Mouse (Mus musculus) limb, embryonic 11.5 days (tissue): Measurements from ENCODE around the gene Cfap43. TPM values are rescaled to one million over a fixed set of nuclear protein-coding genes. Genes with fewer than 3 reads are reported as not detected.

ENCODE experiments used
- ATAC-seq: fragments of 200-750 bp; cut with Nextera tagmentation; 2 replicates; pipeline ENCODE4 v1.8.0; 2017; ENCODE audit warnings: low read depth; ENCODE audit not compliant: insufficient number of reproducible peaks, low FRiP score, low TSS enrichment
- DNase-seq: peaks from one replicate; pipeline ENCODE4 v3.0.0-alpha.2; 2015; ENCODE audit warnings: low spot score
- H3K27ac ChIP-seq: fragments of 300-500 bp; sonication (generic); replicated peaks from 2 replicates; pipeline ENCODE4 v1.5.1; 2014; ENCODE audit warnings: low read depth, mild to moderate bottlenecking, low read length
- H3K27me3 ChIP-seq: fragments of 300-500 bp; sonication (generic); 2 replicates; pipeline ENCODE4 v1.6.1; 2014; ENCODE audit warnings: mild to moderate bottlenecking, low read length, mixed read lengths; ENCODE audit not compliant: control insufficient read depth, insufficient read depth
- H3K36me3 ChIP-seq: fragments of 300-500 bp; sonication (generic); 2 replicates; pipeline ENCODE4 v1.6.1; 2014; ENCODE audit warnings: mild to moderate bottlenecking, low read length, moderate library complexity, mixed read lengths; ENCODE audit not compliant: control insufficient read depth, insufficient read depth
- H3K4me1 ChIP-seq: fragments of 300-500 bp; sonication (generic); 2 replicates; pipeline ENCODE4 v1.6.1; 2014; ENCODE audit warnings: low read length, mixed read lengths; ENCODE audit not compliant: control insufficient read depth, insufficient read depth
- H3K4me2 ChIP-seq: fragments of 300-500 bp; sonication (generic); 2 replicates; pipeline ENCODE4 v1.6.1; 2014; ENCODE audit warnings: low read depth, mild to moderate bottlenecking, moderate library complexity; ENCODE audit not compliant: severe bottlenecking
- H3K4me3 ChIP-seq: fragments of 300-500 bp; sonication (generic); 2 replicates; pipeline ENCODE4 v1.5.1; 2014; ENCODE audit warnings: low read depth, low read length
- H3K9ac ChIP-seq: fragments of 300-500 bp; sonication (generic); 2 replicates; pipeline ENCODE4 v1.6.1; 2014; ENCODE audit warnings: mild to moderate bottlenecking, low read length
- H3K9me3 ChIP-seq: fragments of 300-500 bp; sonication (generic); 2 replicates; pipeline ENCODE4 v1.6.1; 2016; ENCODE audit warnings: low read length; ENCODE audit not compliant: control insufficient read depth
- WGBS: fragments of 180-500 bp; shearing (Covaris S2); extraction: QIAGEN DNeasy Blood & Tissue Kit; methylation state at CpG from one replicate; pipeline ENCODE4 v1.1.7; 2014; 5-methylcytosine and 5-hydroxymethylcytosine counted together
- polyA plus RNA-seq: library from polyadenylated mRNA; unstranded; fragments of >200 nt; fragmentation: Nextera tagmentation; extraction: Ambion mirVana; gene quantifications from 2 replicates; pipeline ENCODE4 v1.2.1, GENCODE M21; 2014

Cfap43 gene
- polyA plus RNA-seq, 1 experiment from 2014 or later: 0.04 TPM

DNA sequence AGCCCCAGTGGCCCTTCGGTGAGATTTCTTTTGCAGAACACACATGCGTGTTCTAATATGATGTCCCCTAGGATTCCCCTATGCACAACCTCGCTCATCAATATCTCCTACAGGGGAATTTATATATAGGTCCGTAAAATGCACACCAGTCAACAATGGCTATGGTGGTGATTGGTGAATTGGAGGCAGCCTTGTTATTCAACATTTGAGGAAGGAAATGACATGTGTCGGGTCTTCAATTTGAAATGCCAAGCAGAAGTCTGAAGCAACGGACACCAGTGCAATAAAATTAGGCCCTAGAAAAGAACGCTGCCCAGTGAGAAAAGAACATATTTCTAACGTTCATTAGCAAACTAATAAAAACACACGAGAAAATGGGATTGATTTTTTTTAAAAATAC is 17.9 kb upstream of the Cfap43 start:
- H3K4me2 ChIP-seq: peak overlapping the region; percentile 49; the same call in 1 of the 2 replicates
- no peak overlapping the region for H3K9ac ChIP-seq
- no peaks in the 10 kb centered on the region for H3K27me3 ChIP-seq
- no peaks in the 10 kb centered on the region for H3K9me3 ChIP-seq
- DNase-seq (no peak), ATAC-seq (no peak)
- H3K4me1 ChIP-seq: peaks cover 4% of the 10 kb centered on the region; the same call in 1 of the 2 replicates
- H3K36me3 ChIP-seq: no peaks in the 10 kb centered on the region
- no peak overlapping the region for H3K27ac ChIP-seq
- H3K4me3 ChIP-seq: no peak overlapping the region
- 68% methylated on average over 9 of the region's 9 CpGs for whole genome bisulfite sequencing

GRCm38 (mm10) chr19:47936490-47936889 is 17.4 kb upstream of the Cfap43 start:
- no peak for DNase-seq
- no peak overlapping the region for H3K9ac ChIP-seq
- 92% methylated on average over 11 of the region's 11 CpGs for WGBS

GRCm38 (mm10) chr19:47935530-47935929 is 16.4 kb upstream of the Cfap43 start:
- H3K27ac ChIP-seq: no peak overlapping the region
- WGBS: 82% methylated on average over 6 of the region's 6 CpGs
- no peak overlapping the region for H3K4me2 ChIP-seq
- H3K4me3 ChIP-seq: no peak overlapping the region
- H3K4me1 ChIP-seq: peaks cover 4% of the 10 kb centered on the region; the same call in 1 of the 2 replicates
- DNase-seq (no peak), ATAC-seq (no peak)
- H3K9me3 ChIP-seq: no peaks in the 10 kb centered on the region
- no peak overlapping the region for H3K9ac ChIP-seq
- no peaks in the 10 kb centered on the region for H3K36me3 ChIP-seq
- no peaks in the 10 kb centered on the region for H3K27me3 ChIP-seq

More at GRCm38 (mm10) chr19:47936490-47936889, 17.4 kb upstream of the Cfap43 start:
- Histone ChIP-seq H3K4me1 (peaks cover 4% of the 10 kb centered on the region; the same call in 1 of the 2 replicates), H3K27me3 (no peaks in the 10 kb centered on the region), H3K9me3 (no peaks in the 10 kb centered on the region), H3K27ac (no peak overlapping the region), H3K4me2 (no peak overlapping the region), H3K36me3 (no peaks in the 10 kb centered on the region), H3K4me3 (no peak overlapping the region)
- ATAC-seq: no peak

GRCm38 (mm10) chr19:47934636-47935238 is 15.7 kb upstream of the Cfap43 start:
- Histone ChIP-seq H3K4me1 (peaks cover 4% of the 10 kb centered on the region; the same call in 1 of the 2 replicates), H3K27me3 (no peaks in the 10 kb centered on the region), H3K9me3 (no peaks in the 10 kb centered on the region), H3K4me2 (no peak overlapping the region), H3K27ac (no peak overlapping the region), H3K4me3 (no peak overlapping the region), H3K9ac (no peak overlapping the region), H3K36me3 (no peaks in the 10 kb centered on the region)
- DNase-seq: no peak
- no peak for ATAC-seq
- 74% methylated on average over 16 of the region's 16 CpGs for WGBS

GRCm38 (mm10) chr19:47934146-47934545 is 15.1 kb upstream of the Cfap43 start:
- H3K4me1 ChIP-seq: peaks cover 4% of the 10 kb centered on the region; the same call in 1 of the 2 replicates
- H3K27ac ChIP-seq: no peak overlapping the region
- H3K4me3 ChIP-seq: no peak overlapping the region
- no peak for DNase-seq
- H3K27me3 ChIP-seq: no peaks in the 10 kb centered on the region
- H3K9me3 ChIP-seq: no peaks in the 10 kb centered on the region
- 91% methylated on average over 8 of the region's 8 CpGs for WGBS
- no peak overlapping the region for H3K9ac ChIP-seq
- H3K4me2 ChIP-seq: no peak overlapping the region
- H3K36me3 ChIP-seq: no peaks in the 10 kb centered on the region
- no peak for ATAC-seq

GRCm38 (mm10) chr19:47931982-47932638 is 13.0 kb upstream of the Cfap43 start:
- Histone ChIP-seq H3K4me2 (no peak overlapping the region), H3K36me3 (no peaks in the 10 kb centered on the region), H3K27ac (no peak overlapping the region), H3K4me3 (no peak overlapping the region), H3K9ac (no peak overlapping the region), H3K4me1 (no peaks in the 10 kb centered on the region), H3K27me3 (no peaks in the 10 kb centered on the region), H3K9me3 (no peaks in the 10 kb centered on the region)
- ATAC-seq: 0 out of 2 replicates have a peak, but pooled peaks have one; percentile 18
- 41% methylated on average over 7 of the region's 7 CpGs for WGBS
- peak; percentile 55 for DNase-seq

DNA sequence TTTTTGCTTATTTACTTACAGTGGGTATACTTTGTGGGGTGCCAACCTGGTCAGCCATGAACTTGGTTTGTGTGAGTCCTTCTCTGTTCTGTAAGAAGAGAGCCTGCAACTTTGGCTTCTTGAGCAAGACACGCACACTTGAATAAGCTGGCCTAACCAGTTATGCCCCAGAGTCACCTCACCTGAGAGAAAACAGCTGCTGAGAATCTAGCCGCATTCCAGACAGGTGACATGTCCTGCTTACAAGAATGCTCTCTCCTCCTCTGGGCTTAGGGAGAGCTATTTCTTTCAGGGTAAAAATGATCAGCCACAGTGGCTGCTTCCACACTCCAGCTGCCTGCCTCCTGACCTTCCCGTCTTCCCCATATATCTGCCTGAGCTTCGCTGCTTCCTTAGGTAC is 10.0 kb upstream of the Cfap43 start:
- H3K4me2 ChIP-seq: no peak overlapping the region
- no peak overlapping the region for H3K27ac ChIP-seq
- H3K9me3 ChIP-seq: no peaks in the 10 kb centered on the region
- no peaks in the 10 kb centered on the region for H3K4me1 ChIP-seq
- 80% methylated on average over 4 of the region's 4 CpGs for WGBS
- ATAC-seq (no peak), DNase-seq (no peak)
- no peak overlapping the region for H3K9ac ChIP-seq
- H3K36me3 ChIP-seq: no peaks in the 10 kb centered on the region
- no peaks in the 10 kb centered on the region for H3K27me3 ChIP-seq
- H3K4me3 ChIP-seq: no peak overlapping the region

- ATAC-seq: no peak
- H3K4me2 ChIP-seq: no peak overlapping the region
- no peak overlapping the region for H3K9ac ChIP-seq
- H3K27me3 ChIP-seq: no peaks in the 10 kb centered on the region
- no peak overlapping the region for H3K4me3 ChIP-seq
- no peaks in the 10 kb centered on the region for H3K4me1 ChIP-seq
- H3K36me3 ChIP-seq: no peaks in the 10 kb centered on the region
- H3K9me3 ChIP-seq: no peaks in the 10 kb centered on the region
- 97% methylated on average over 2 of the region's 2 CpGs for WGBS
- DNase-seq: no peak
- H3K27ac ChIP-seq: no peak overlapping the region
These were observed 7.9 kb upstream of the Cfap43 start for GRCm38 (mm10) chr19:47927032-47927431.
